Mouse (Mus musculus) CH12.LX (cell line): ENCODE results near the gene Gm20388.

Experiments
- CTCF ChIP-seq, 2 experiments: IDR thresholded peaks in 1 of 2; conservative IDR thresholded peaks in 1 of 2; 2 replicates each; pipeline ENCODE4 v1.5.1; 2011 to 2012; ENCODE audit warnings: low read depth in 2 of 2, low read length in 2 of 2, improper control_type of control experiment in 1 of 2, inconsistent platforms in 1 of 2, mild to moderate bottlenecking in 1 of 2, moderate library complexity in 1 of 2
- E2F4 ChIP-seq: IDR thresholded peaks from 2 replicates; pipeline ENCODE4 v1.6.1; 2011; ENCODE audit warnings: low read depth, low read length, improper control_type of control experiment; ENCODE audit not compliant: insufficient replicate concordance
- ETS1 ChIP-seq: conservative IDR thresholded peaks from 2 replicates; pipeline ENCODE4 v1.6.1; 2012; ENCODE audit warnings: low read depth, mild to moderate bottlenecking, inconsistent platforms, low read length, improper control_type of control experiment, moderate library complexity
- GABPA ChIP-seq: IDR thresholded peaks from 2 replicates; pipeline ENCODE4 v1.6.1; 2012; ENCODE audit warnings: low read depth, low read length, improper control_type of control experiment, inconsistent platforms; ENCODE audit not compliant: insufficient replicate concordance
- HCFC1 ChIP-seq: IDR thresholded peaks from 2 replicates; pipeline ENCODE4 v1.6.1; 2012; ENCODE audit warnings: low read depth, mild to moderate bottlenecking, inconsistent platforms, low read length, improper control_type of control experiment
- MYC ChIP-seq: IDR thresholded peaks from 2 replicates; pipeline ENCODE4 v1.6.1; 2011; ENCODE audit warnings: low read depth, mild to moderate bottlenecking, improper control_type of control experiment, low read length
- POLR2A ChIP-seq: IDR thresholded peaks from 2 replicates; pipeline ENCODE4 v1.6.1; 2011; ENCODE audit warnings: low read depth, mild to moderate bottlenecking, improper control_type of control experiment, low read length
- POLR2AphosphoS2 ChIP-seq: IDR thresholded peaks from 2 replicates; pipeline ENCODE4 v1.6.1; 2011; ENCODE audit warnings: low read depth, low read length, improper control_type of control experiment
- RCOR1 ChIP-seq: conservative IDR thresholded peaks from 2 replicates; pipeline ENCODE4 v1.6.1; 2012; ENCODE audit warnings: low read depth, mild to moderate bottlenecking, inconsistent platforms, low read length, improper control_type of control experiment
- ZNF384 ChIP-seq: IDR thresholded peaks from 2 replicates; pipeline ENCODE4 v1.6.1; 2012; ENCODE audit warnings: low read depth, low read length, improper control_type of control experiment, inconsistent platforms

DNA sequence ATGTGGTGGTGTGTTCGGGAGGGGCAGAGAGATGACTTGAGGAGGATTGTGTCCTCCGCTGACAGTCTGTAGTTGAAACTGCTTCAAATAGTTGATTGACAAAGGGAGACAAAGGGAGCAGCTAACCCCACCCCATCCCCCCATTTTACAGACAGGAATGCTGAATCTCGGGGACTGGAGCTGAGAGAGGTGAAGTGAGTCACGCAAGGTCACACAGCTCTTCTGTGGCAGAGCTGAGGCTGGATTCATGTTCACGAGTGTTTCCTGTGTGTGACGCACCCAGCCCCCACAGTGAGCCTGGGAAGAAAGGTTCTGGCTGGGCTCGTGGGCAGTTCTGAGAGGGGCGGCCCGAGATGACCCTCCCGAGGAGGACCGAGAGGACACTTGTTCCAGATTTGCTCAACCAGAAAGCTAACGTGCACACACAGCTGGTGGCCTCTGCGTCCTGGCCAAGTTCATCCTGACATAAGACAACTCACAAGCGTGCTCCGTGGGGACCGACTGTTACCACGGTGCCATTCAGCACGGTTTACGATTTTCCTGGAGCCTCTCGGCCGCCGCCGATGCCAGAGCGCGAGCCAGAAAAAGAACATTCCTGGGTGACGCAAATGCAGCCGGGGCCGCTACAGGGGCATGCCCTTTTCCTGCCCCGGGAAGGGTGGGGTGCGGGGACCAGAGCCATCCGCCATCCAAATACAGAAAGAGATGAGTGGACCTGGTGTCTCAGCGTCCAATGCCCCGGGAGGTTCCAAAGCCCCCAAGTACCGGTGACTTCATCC lies 1061.2 kb downstream of the Gm20388 start:
- no peak for TF ChIP-seq CTCF (conservative IDR thresholded peaks at IDR 0.05 in 1 of 2, IDR thresholded peaks at IDR 0.05 in 1 of 2; ENCODE audit: low read depth in 2 of 2, low read length in 2 of 2)
- TF ChIP-seq GABPA: no peak
- no peak for TF ChIP-seq RCOR1
- TF ChIP-seq POLR2AphosphoS2: no peak
- no peak for TF ChIP-seq HCFC1
- TF ChIP-seq ZNF384: no peak
- TF ChIP-seq POLR2A: no peak
- TF ChIP-seq E2F4: no peak
- no peak for TF ChIP-seq MYC
- no peak for TF ChIP-seq ETS1
